Mouse (Mus musculus) midbrain, postnatal 0 days (tissue): ENCODE data around the gene Rab11b. TPM values are rescaled to one million over a fixed set of nuclear protein-coding genes. Genes with fewer than 3 reads are reported as not detected.

ENCODE experiments used
- ATAC-seq: fragments of 200-750 bp; cut with Nextera tagmentation; 2 replicates; pipeline ENCODE4 v1.8.0; 2017; ENCODE audit warnings: moderate number of reproducible peaks, mild to moderate bottlenecking, moderate TSS enrichment, moderate library complexity; ENCODE audit not compliant: low FRiP score
- DNase-seq: peaks from one replicate; pipeline ENCODE4 v3.0.0-alpha.2; 2015; ENCODE audit warnings: low spot score
- H3K27ac ChIP-seq: fragments of 300-500 bp; sonication (generic); 2 replicates; pipeline ENCODE4 v1.5.1; 2014; ENCODE audit warnings: low read depth, mild to moderate bottlenecking, low read length, mixed read lengths
- H3K27me3 ChIP-seq: fragments of 300-500 bp; sonication (generic); 2 replicates; pipeline ENCODE4 v1.6.1; 2014; ENCODE audit warnings: low read length, control low read depth, mixed read lengths; ENCODE audit not compliant: insufficient read depth
- H3K36me3 ChIP-seq: fragments of 300-500 bp; sonication (generic); 2 replicates; pipeline ENCODE4 v1.6.1; 2014; ENCODE audit warnings: low read length, control low read depth, mixed read lengths; ENCODE audit not compliant: insufficient read depth
- H3K4me1 ChIP-seq: fragments of 300-500 bp; sonication (generic); 2 replicates; pipeline ENCODE4 v1.6.1; 2014; ENCODE audit warnings: mild to moderate bottlenecking, control low read depth, antibody characterized with exemption, low read length, mixed read lengths; ENCODE audit not compliant: insufficient read depth
- H3K4me2 ChIP-seq: fragments of 300-500 bp; sonication (generic); 2 replicates; pipeline ENCODE4 v1.6.1; 2014; ENCODE audit warnings: low read depth, mild to moderate bottlenecking, low read length, mixed read lengths; ENCODE audit not compliant: poor library complexity, severe bottlenecking
- H3K4me3 ChIP-seq: fragments of 300-500 bp; sonication (generic); 2 replicates; pipeline ENCODE4 v1.5.1; 2014; ENCODE audit warnings: low read depth, mild to moderate bottlenecking, low read length, moderate library complexity
- H3K9ac ChIP-seq: fragments of 300-500 bp; sonication (generic); replicated peaks from 2 replicates; pipeline ENCODE4 v1.6.1; 2014; ENCODE audit warnings: mild to moderate bottlenecking, low read length, moderate library complexity, mixed read lengths; ENCODE audit not compliant: poor library complexity, severe bottlenecking
- H3K9me3 ChIP-seq: fragments of 300-500 bp; sonication (generic); 2 replicates; pipeline ENCODE4 v1.6.1; 2016; ENCODE audit warnings: low read length, control low read depth
- CTCF ChIP-seq: IDR thresholded peaks from 2 replicates; pipeline ENCODE4 v1.5.1; 2016; ENCODE audit warnings: antibody characterized with exemption, mild to moderate bottlenecking
- WGBS: fragments of 180-500 bp; shearing (Covaris S2); extraction: QIAGEN DNeasy Blood & Tissue Kit; methylation state at CpG from one replicate; pipeline ENCODE4 v1.1.7; 2014; 5-methylcytosine and 5-hydroxymethylcytosine counted together
- polyA plus RNA-seq: library from polyadenylated mRNA; unstranded; fragments of >200 nt; fragmentation: Nextera tagmentation; extraction: Ambion mirVana; gene quantifications from 2 replicates; pipeline ENCODE4 v1.2.1, GENCODE M21; 2015
- total RNA-seq: library from RNA; depleted of rRNA; stranded (reverse); fragments of >200 nt; gene quantifications from 2 replicates; pipeline ENCODE4 v1.2.3, GENCODE M21; 2014

Rab11b gene
- total and polyA plus RNA-seq, 2 experiments from 2014 or later, result 120 to 607 TPM

DNA sequence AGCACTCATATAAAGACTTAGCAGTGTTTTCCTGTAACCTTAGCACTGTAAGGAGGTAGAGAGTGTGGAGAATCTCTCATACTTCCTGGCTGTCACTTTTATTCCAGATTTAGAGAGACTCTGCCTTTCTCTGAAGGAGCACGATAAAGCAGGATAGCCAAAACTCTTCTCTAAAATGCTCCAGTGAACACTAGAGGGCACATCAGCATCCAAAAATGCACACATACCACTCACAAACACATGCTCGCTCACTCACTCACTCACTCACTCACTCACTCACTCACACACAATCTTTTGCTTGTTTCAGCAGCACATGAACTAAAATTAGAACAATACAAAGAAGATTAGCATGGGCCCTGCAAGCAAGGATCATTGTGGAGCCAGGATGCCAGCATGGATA is 31.1 kb downstream of the Rab11b start:
- Histone ChIP-seq H3K27me3 (no peaks in the 10 kb centered on the region), H3K4me3 (no peak overlapping the region), H3K4me1 (no peaks in the 10 kb centered on the region), H3K4me2 (no peak overlapping the region), H3K36me3 (no peaks in the 10 kb centered on the region), H3K27ac (no peak overlapping the region), H3K9ac (no peak overlapping the region), H3K9me3 (no peaks in the 10 kb centered on the region)
- DNase-seq, result no peak
- TF ChIP-seq CTCF, result peak; percentile 50
- WGBS, result 70% methylated on average over 2 of the region's 2 CpGs
- ATAC-seq, result no peak

DNA sequence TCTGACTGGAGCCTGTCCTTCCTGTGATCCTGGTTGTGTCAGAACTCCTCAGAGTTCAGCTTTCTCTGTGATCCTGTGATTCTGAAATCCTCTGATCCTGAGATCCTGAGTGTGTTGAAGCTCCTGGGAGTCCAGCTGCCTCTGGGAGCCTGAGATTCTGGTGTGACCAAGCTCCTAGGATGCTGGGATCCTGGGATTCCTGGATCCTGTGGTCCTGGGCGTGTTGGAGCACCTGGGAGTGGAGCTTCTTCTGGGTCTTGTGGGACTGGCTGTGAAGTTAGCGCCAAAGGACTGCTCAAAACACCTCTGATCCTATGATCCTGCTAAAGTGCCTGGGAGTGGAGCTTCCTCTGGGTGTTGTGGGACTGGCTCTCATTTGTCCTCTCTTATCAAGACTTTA is 31.9 kb downstream of the Rab11b start:
- ATAC-seq, result no peak
- no peak overlapping the region for H3K4me2 ChIP-seq
- no peak overlapping the region for H3K4me3 ChIP-seq
- TF ChIP-seq CTCF, result no peak
- 78% methylated on average over 2 of the region's 2 CpGs for WGBS
- DNase-seq, result no peak
- no peak overlapping the region for H3K27ac ChIP-seq
- H3K27me3 ChIP-seq, result no peaks in the 10 kb centered on the region
- H3K9ac ChIP-seq, result no peak overlapping the region
- H3K4me1 ChIP-seq, result no peaks in the 10 kb centered on the region
- H3K36me3 ChIP-seq, result no peaks in the 10 kb centered on the region
- no peaks in the 10 kb centered on the region for H3K9me3 ChIP-seq

DNA sequence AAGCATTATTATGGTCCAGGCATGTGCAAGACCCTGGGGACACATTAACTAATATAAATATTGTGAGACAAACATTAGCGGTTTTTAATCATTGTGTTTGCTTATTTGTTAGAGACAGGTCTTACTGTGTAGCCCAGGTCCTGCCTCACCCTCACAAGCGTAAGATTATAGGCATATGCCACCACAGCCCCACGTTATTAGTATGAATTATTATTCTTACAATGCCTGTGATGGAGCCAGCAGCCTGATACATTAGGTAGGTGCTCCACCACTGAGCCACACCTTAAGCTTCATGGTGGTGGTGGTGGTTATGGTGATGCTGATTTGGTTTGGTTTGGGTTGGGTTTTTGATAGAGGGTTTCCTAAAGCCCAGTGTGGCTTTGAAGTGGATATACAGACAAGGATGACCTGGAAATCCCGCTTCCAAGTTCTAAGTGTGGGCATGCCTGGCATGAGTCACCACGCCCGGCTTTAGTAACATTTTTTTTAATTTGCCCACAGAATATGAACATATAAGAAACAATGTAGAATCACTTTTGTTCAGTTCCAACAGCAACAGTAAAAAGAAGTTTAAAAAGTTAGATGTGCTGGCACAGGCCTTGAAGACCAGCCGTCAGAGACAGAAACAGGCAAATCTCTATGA is 40.5 kb downstream of the Rab11b start:
- no peaks in the 10 kb centered on the region for H3K27me3 ChIP-seq
- 98% methylated on average over 7 of the region's 7 CpGs for WGBS
- H3K4me3 ChIP-seq, result no peak overlapping the region
- H3K9ac ChIP-seq, result no peak overlapping the region
- no peak for ATAC-seq
- no peaks in the 10 kb centered on the region for H3K9me3 ChIP-seq
- H3K4me1 ChIP-seq, result no peaks in the 10 kb centered on the region
- no peak for DNase-seq
- no peak for TF ChIP-seq CTCF
- 0 out of 2 replicates have a peak, but pooled peaks cover 2% of the 10 kb centered on the region for H3K36me3 ChIP-seq
- H3K4me2 ChIP-seq, result no peak overlapping the region
- no peak overlapping the region for H3K27ac ChIP-seq

DNA sequence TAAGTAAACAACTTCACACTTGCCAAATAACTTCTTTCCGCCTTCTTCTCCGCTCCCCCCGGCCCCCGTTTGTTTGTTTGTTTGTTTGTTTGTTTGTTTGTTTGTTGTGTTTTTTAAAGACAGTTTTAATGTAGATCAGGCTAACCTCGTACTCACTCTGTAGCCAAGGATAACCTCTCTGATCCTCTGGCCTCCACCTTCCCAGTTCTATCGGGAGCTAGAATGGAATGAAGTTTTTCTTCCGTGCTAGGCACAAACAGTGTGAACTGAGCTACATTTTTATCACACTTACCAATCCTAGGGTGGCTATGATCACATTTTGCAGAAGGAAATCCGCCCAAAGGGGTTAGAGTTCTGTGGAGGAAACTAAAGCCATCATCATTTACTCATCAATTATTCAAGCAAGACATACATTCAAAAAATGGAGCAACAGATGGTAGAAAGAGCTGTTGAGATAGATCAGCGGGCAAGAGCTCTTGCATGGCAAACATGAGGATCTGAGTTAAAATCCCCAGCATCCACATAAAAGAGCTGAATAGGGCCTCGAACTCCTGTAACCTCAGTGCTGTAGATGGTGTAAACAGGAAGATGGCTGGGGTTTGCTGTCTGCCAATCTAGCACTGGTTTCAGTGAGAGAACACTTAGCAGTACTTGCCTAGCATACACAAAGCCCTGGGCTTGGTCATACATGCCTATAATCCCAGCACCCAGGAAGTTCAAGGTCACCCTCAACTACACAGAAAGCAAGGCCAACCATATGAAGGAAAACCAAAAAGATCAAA is 41.2 kb downstream of the Rab11b start:
- no peak for ATAC-seq
- Histone ChIP-seq H3K4me3 (peak overlapping the region; percentile 85), H3K27ac (0 out of 2 replicates have a peak overlapping the region, but pooled peaks have one; percentile 9), H3K4me2 (peak overlapping the region; percentile 82), H3K27me3 (no peaks in the 10 kb centered on the region), H3K4me1 (no peaks in the 10 kb centered on the region), H3K9me3 (no peaks in the 10 kb centered on the region), H3K9ac (no peak overlapping the region), H3K36me3 (0 out of 2 replicates have a peak, but pooled peaks cover 2% of the 10 kb centered on the region)
- no peak for DNase-seq
- WGBS, result 47% methylated on average over 10 of the region's 10 CpGs
- no peak for TF ChIP-seq CTCF

DNA sequence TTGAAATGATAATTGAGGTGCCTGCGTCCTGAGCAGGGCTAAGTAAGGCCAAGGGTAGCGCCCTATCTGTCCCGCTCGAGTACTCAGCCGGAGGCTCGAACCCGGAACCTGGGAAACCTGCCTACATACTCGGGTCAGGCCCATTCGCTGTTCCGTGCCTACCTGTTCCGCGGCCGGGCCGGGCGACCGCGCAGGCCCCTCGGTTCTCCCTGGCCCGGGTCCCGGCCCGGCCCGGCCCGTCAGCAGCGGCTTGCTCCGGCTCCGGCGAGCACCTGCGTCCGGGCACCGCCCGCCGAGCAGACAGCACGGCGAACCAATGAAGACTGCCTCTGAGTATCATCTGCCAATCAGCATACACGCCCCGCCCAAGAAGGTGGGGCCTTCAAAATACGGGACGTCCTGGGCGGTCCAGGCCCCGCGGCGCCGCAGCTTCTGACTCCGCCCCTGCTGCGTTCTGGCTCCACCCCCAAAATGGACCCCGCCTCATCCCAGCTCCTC is 41.9 kb downstream of the Rab11b start, which contains the start of gene March2:
March2 (minus strand) TSS at position 287 of the 498 bp plus-strand sequence.
- 0 out of 2 replicates have a peak, but pooled peaks cover 2% of the 10 kb centered on the region for H3K36me3 ChIP-seq
- peak; percentile 97 for DNase-seq
- ATAC-seq, result peak; percentile 99
- H3K4me2 ChIP-seq, result peak within 1 kb of the TSS; percentile 82
- H3K9me3 ChIP-seq, result no peaks in the 10 kb centered on the region
- TF ChIP-seq CTCF, result no peak
- peak within 1 kb of the TSS; percentile 84 for H3K9ac ChIP-seq
- H3K27me3 ChIP-seq, result no peaks in the 10 kb centered on the region
- peak within 1 kb of the TSS; percentile 9; the same call in 1 of the 2 replicates for H3K27ac ChIP-seq
- H3K4me1 ChIP-seq, result no peaks in the 10 kb centered on the region
- under 1% methylated on average over 44 of the region's 46 CpGs for WGBS
- peak within 1 kb of the TSS; percentile 85 for H3K4me3 ChIP-seq

DNA sequence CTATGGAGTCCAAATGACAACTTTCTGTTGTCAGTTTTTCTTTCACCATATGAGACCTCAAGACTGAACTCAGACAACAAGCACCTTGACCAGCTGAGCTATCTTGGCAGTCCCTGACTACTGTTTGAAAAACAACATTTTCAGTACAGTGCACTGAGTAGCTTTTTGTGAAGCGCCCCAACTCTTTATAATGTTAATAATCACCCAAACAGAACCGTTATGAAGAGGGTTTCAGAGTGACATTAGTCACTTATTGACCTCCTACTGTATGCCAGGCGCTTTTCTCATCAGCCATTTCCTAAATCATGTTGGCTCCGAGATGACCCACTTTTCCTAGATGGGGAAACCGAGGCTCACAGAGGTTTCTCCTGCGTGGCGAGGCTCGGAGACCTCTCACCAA is 42.3 kb downstream of the Rab11b start:
- ATAC-seq, result no peak
- peak overlapping the region; percentile 85 for H3K4me3 ChIP-seq
- H3K9ac ChIP-seq, result peak overlapping the region; percentile 84
- H3K36me3 ChIP-seq, result 0 out of 2 replicates have a peak, but pooled peaks cover 2% of the 10 kb centered on the region
- H3K27ac ChIP-seq, result no peak overlapping the region; the same call in 1 of the 2 replicates
- TF ChIP-seq CTCF, result no peak
- no peaks in the 10 kb centered on the region for H3K27me3 ChIP-seq
- no peaks in the 10 kb centered on the region for H3K4me1 ChIP-seq
- DNase-seq, result no peak
- 8% methylated on average over 8 of the region's 8 CpGs for WGBS
- H3K9me3 ChIP-seq, result no peaks in the 10 kb centered on the region
- peak overlapping the region; percentile 82 for H3K4me2 ChIP-seq
